Mouse (Mus musculus) stomach, postnatal 0 days (tissue): Measurements from ENCODE around the gene Olfr54.

Source experiments
- CTCF ChIP-seq: IDR thresholded peaks from 2 replicates; pipeline ENCODE4 v1.5.1; 2016; ENCODE audit warnings: antibody characterized with exemption, low read depth, mild to moderate bottlenecking, moderate library complexity
- EP300 ChIP-seq: optimal IDR thresholded peaks from 2 replicates; pipeline ENCODE3; 2016; ENCODE audit warnings: antibody characterized with exemption

GRCm38 (mm10) chr11:51063841-51064240 lies 49.8 kb downstream of the Olfr54 start:
- no peak for TF ChIP-seq CTCF
- TF ChIP-seq EP300: no peak
